In genomic region chr17:47767456-47768141, GRCm38 (mm10) we compare ENCODE assay signal across 18 mouse cellular contexts. TPM values are rescaled to one million over a fixed set of nuclear protein-coding genes. Genes with fewer than 3 reads are reported as not detected.
DNase-seq lines count a peak whose midpoint lies in the region; ATAC-seq and TF ChIP-seq lines count a peak whose summit lies in the region.
"Had no signal": no experiment of that assay in that cellular context is flagged by ENCODE, and none has a peak within 500 bp of the region (broad histone marks: within the 10 kb centered on the region; RNA-seq: fewer than 3 reads in every experiment).

No protein-coding gene starts in this region.

- no peak overlapping the region for H3K9ac ChIP-seq in embryonic facial prominence, embryonic 13.5 days
- H3K9ac ChIP-seq in intestine, embryonic 16.5 days (ENCODE audit: low read depth, low read length) = no peak overlapping the region
- H3K9ac ChIP-seq in liver, postnatal 0 days (replicated peaks) = no peak overlapping the region
- no peak overlapping the region for H3K9ac ChIP-seq in kidney, embryonic 16.5 days (replicated peaks; ENCODE audit: low read length)
- H3K9ac ChIP-seq: forebrain, postnatal 0 days; heart, embryonic 12.5 days had no signal

- 43% methylated on average over 14 of the region's 17 CpGs for WGBS in embryonic facial prominence, embryonic 13.5 days
- 41% methylated on average over 17 of the region's 17 CpGs for WGBS in embryonic facial prominence, embryonic 10.5 days
- WGBS in intestine, embryonic 16.5 days = 42% methylated on average over 15 of the region's 17 CpGs
- WGBS in liver, postnatal 0 days (ENCODE audit: insufficient replicate concordance) = 60% methylated on average over 11 of the region's 17 CpGs
- WGBS in kidney, embryonic 16.5 days = 50% methylated on average over 12 of the region's 17 CpGs

- no peak for TF ChIP-seq EP300 in liver, postnatal 0 days (IDR thresholded peaks at IDR 0.05; ENCODE audit: low read depth)

- no peak for DNase-seq in embryonic facial prominence, embryonic 10.5 days (ENCODE audit: low spot score)
- DNase-seq in ES-CJ7 (ENCODE audit: low read depth, low spot score) = peak; percentile 22
- DNase-seq in liver, postnatal 0 days = peak; percentile 61
- no peak for DNase-seq in embryo, embryonic 9.5 days (ENCODE audit: extremely low spot score)
- DNase-seq: cerebellum, adult 11-12 months; forebrain, postnatal 0 days; gastrocnemius, postnatal 10 days; kidney, adult 11 months; kidney, postnatal 36 days; thymus, postnatal 4 days had no signal

- no peaks in the 10 kb centered on the region for H3K9me3 ChIP-seq in embryonic facial prominence, embryonic 13.5 days
- peaks cover 8% of the 10 kb centered on the region; the same call in 1 of the 2 replicates for H3K9me3 ChIP-seq in embryonic facial prominence, embryonic 10.5 days
- peaks cover 6% of the 10 kb centered on the region; the same call in 1 of the 2 replicates for H3K9me3 ChIP-seq in intestine, embryonic 16.5 days (ENCODE audit: control insufficient read depth, low read length)
- H3K9me3 ChIP-seq in liver, postnatal 0 days (ENCODE audit: low read length) = peaks cover 9% of the 10 kb centered on the region
- peaks cover 7% of the 10 kb centered on the region; the same call in 1 of the 2 replicates for H3K9me3 ChIP-seq in kidney, embryonic 16.5 days (ENCODE audit: low read length)

- no peak overlapping the region for H3K27ac ChIP-seq in embryonic facial prominence, embryonic 13.5 days
- H3K27ac ChIP-seq in embryonic facial prominence, embryonic 10.5 days (replicated peaks) = no peak overlapping the region
- H3K27ac ChIP-seq in intestine, embryonic 16.5 days (ENCODE audit: low read length) = peak overlapping the region; percentile 53
- H3K27ac ChIP-seq in liver, postnatal 0 days (ENCODE audit: low read depth) = peak overlapping the region; percentile 84
- H3K27ac ChIP-seq in kidney, embryonic 16.5 days (ENCODE audit: low read length) = no peak overlapping the region
- H3K27ac ChIP-seq: hindbrain, embryonic 10.5 days had no signal

- no peak overlapping the region for H3K4me2 ChIP-seq in embryonic facial prominence, embryonic 13.5 days
- H3K4me2 ChIP-seq in intestine, embryonic 16.5 days (ENCODE audit: low read depth, low read length) = no peak overlapping the region
- H3K4me2 ChIP-seq in liver, postnatal 0 days (ENCODE audit: low read depth, low read length) = peak overlapping the region; percentile 44; the same call in 1 of the 2 replicates
- no peak overlapping the region for H3K4me2 ChIP-seq in kidney, embryonic 16.5 days (replicated peaks; ENCODE audit: low read depth, low read length)

- TF ChIP-seq CTCF in liver, postnatal 0 days (IDR thresholded peaks at IDR 0.05; ENCODE audit: low read depth) = no peak

- no peaks in the 10 kb centered on the region for H3K27me3 ChIP-seq in embryonic facial prominence, embryonic 13.5 days
- H3K27me3 ChIP-seq in embryonic facial prominence, embryonic 10.5 days (replicated peaks; ENCODE audit: low read depth, poor library complexity, severe bottlenecking) = peaks cover 25% of the 10 kb centered on the region
- no peaks in the 10 kb centered on the region for H3K27me3 ChIP-seq in intestine, embryonic 16.5 days (replicated peaks; ENCODE audit: control insufficient read depth, insufficient read depth, low read length)
- H3K27me3 ChIP-seq in liver, postnatal 0 days (ENCODE audit: insufficient read depth, low read length) = no peaks in the 10 kb centered on the region
- H3K27me3 ChIP-seq in kidney, embryonic 16.5 days (ENCODE audit: insufficient read depth, low read length) = no peaks in the 10 kb centered on the region; the same call in 1 of the 2 replicates
- H3K27me3 ChIP-seq: heart, embryonic 12.5 days had no signal

- ATAC-seq in embryonic facial prominence, embryonic 13.5 days (ENCODE audit: insufficient number of reproducible peaks, insufficient read depth, low FRiP score, low TSS enrichment, low read depth) = 0 out of 2 replicates have a peak, but pooled peaks have one; percentile 35
- ATAC-seq in intestine, embryonic 16.5 days = peak; percentile 53
- ATAC-seq in liver, postnatal 0 days = no peak
- ATAC-seq in kidney, embryonic 16.5 days (ENCODE audit: low FRiP score, low TSS enrichment) = no peak
- ATAC-seq in megakaryocyte progenitor cell, adult 5-6 weeks (replicated peaks; ENCODE audit: poor library complexity) = no peak
- ATAC-seq: forebrain, postnatal 0 days had no signal

- no peaks in the 10 kb centered on the region for H3K36me3 ChIP-seq in embryonic facial prominence, embryonic 13.5 days
- H3K36me3 ChIP-seq in embryonic facial prominence, embryonic 10.5 days (replicated peaks) = no peaks in the 10 kb centered on the region
- no peaks in the 10 kb centered on the region for H3K36me3 ChIP-seq in intestine, embryonic 16.5 days (ENCODE audit: control insufficient read depth, insufficient read depth, low read length)
- H3K36me3 ChIP-seq in liver, postnatal 0 days (replicated peaks; ENCODE audit: insufficient read depth, low read length) = no peaks in the 10 kb centered on the region
- no peaks in the 10 kb centered on the region for H3K36me3 ChIP-seq in kidney, embryonic 16.5 days (ENCODE audit: insufficient read depth, low read length)
- H3K36me3 ChIP-seq: heart, embryonic 12.5 days; hindbrain, embryonic 10.5 days had no signal

- no peak overlapping the region for H3K4me3 ChIP-seq in embryonic facial prominence, embryonic 13.5 days
- H3K4me3 ChIP-seq in embryonic facial prominence, embryonic 10.5 days = no peak overlapping the region
- H3K4me3 ChIP-seq in intestine, embryonic 16.5 days (ENCODE audit: low read length) = no peak overlapping the region
- H3K4me3 ChIP-seq in liver, postnatal 0 days (ENCODE audit: low read depth, low read length) = no peak overlapping the region
- no peak overlapping the region for H3K4me3 ChIP-seq in kidney, embryonic 16.5 days (ENCODE audit: low read length)
- H3K4me3 ChIP-seq: heart, embryonic 12.5 days; hindbrain, embryonic 10.5 days had no signal

- peaks cover 13% of the 10 kb centered on the region for H3K4me1 ChIP-seq in embryonic facial prominence, embryonic 13.5 days
- H3K4me1 ChIP-seq in embryonic facial prominence, embryonic 10.5 days = peaks cover 31% of the 10 kb centered on the region
- peaks cover 19% of the 10 kb centered on the region for H3K4me1 ChIP-seq in intestine, embryonic 16.5 days (ENCODE audit: control insufficient read depth, insufficient read depth, low read length)
- H3K4me1 ChIP-seq in liver, postnatal 0 days (ENCODE audit: insufficient read depth) = peaks cover 24% of the 10 kb centered on the region
- peaks cover 12% of the 10 kb centered on the region; the same call in 1 of the 2 replicates for H3K4me1 ChIP-seq in kidney, embryonic 16.5 days (ENCODE audit: insufficient read depth, low read length)

RNA-seq across cellular contexts. Expression of gene Tfeb, which starts 30.8 kb away (rescaled TPM):
- 6.7 and 6.8 TPM in 2 replicates for polyA plus RNA-seq in embryonic facial prominence, embryonic 13.5 days (2015; fragmentation: Nextera tagmentation; extraction: Ambion mirVana)
- polyA plus RNA-seq in embryonic facial prominence, embryonic 10.5 days (2016; fragmentation: Nextera tagmentation; extraction: Ambion mirVana) = 2.3 and 2.9 TPM in 2 replicates
- 30.7 and 37.8 TPM in 2 replicates for polyA plus RNA-seq in intestine, embryonic 16.5 days (2015; fragmentation: Nextera tagmentation; extraction: Ambion mirVana)
- polyA plus RNA-seq in liver, postnatal 0 days (2015; fragmentation: Nextera tagmentation; extraction: Ambion mirVana) = 5.8 and 7.1 TPM in 2 replicates
- polyA plus RNA-seq in kidney, embryonic 16.5 days (2015; fragmentation: Nextera tagmentation; extraction: Ambion mirVana) = 18.1 and 19.6 TPM in 2 replicates
- 6.5 and 7.5 TPM in 2 replicates for total RNA-seq in megakaryocyte progenitor cell, adult 5-6 weeks (2015)
- total RNA-seq in megakaryocyte progenitor cell, adult 5-6 weeks (2017) = 7.5 and 10.9 TPM in 2 replicates

RNA-seq across cellular contexts. Expression of gene Pgc, which starts 41.0 kb away (rescaled TPM):
- polyA plus RNA-seq in embryonic facial prominence, embryonic 13.5 days (2015; fragmentation: Nextera tagmentation; extraction: Ambion mirVana) = not detected in 2 replicates
- polyA plus RNA-seq in embryonic facial prominence, embryonic 10.5 days (2016; fragmentation: Nextera tagmentation; extraction: Ambion mirVana) = 0.10 TPM in 1 of 2 replicates, not detected in the other
- 0.28 and 0.68 TPM in 2 replicates for polyA plus RNA-seq in intestine, embryonic 16.5 days (2015; fragmentation: Nextera tagmentation; extraction: Ambion mirVana)
- polyA plus RNA-seq in liver, postnatal 0 days (2015; fragmentation: Nextera tagmentation; extraction: Ambion mirVana) = 0.07 and 0.15 TPM in 2 replicates
- polyA plus RNA-seq in kidney, embryonic 16.5 days (2015; fragmentation: Nextera tagmentation; extraction: Ambion mirVana) = 0.92 TPM in 1 of 2 replicates, not detected in the other
- not detected in 2 replicates for total RNA-seq in megakaryocyte progenitor cell, adult 5-6 weeks (2015)
- total RNA-seq in megakaryocyte progenitor cell, adult 5-6 weeks (2017) = not detected in 2 replicates
- total RNA-seq: adrenal gland, postnatal 4 days; common myeloid progenitor, adult 5-6 weeks; forebrain, postnatal 0 days; gastrocnemius, postnatal 10 days had no signal
- polyA plus RNA-seq: forebrain, postnatal 0 days; heart, embryonic 12.5 days; hindbrain, embryonic 10.5 days had no signal

Comparison
In these comparisons a context has a peak if more than half of its experiments do, and no peak if none do; other contexts are left out.
1. ATAC-seq: peak in embryonic facial prominence, embryonic 13.5 days (single experiment) and intestine, embryonic 16.5 days (single experiment); none in liver, postnatal 0 days (single experiment), kidney, embryonic 16.5 days (single experiment) and megakaryocyte progenitor cell, adult 5-6 weeks (single experiment).
2. H3K27ac ChIP-seq: peak in intestine, embryonic 16.5 days (single experiment) and liver, postnatal 0 days (single experiment); none in embryonic facial prominence, embryonic 13.5 days (single experiment), embryonic facial prominence, embryonic 10.5 days (single experiment) and kidney, embryonic 16.5 days (single experiment).
3. DNase-seq: peak in ES-CJ7 (single experiment) and liver, postnatal 0 days (single experiment); none in embryonic facial prominence, embryonic 10.5 days (single experiment) and embryo, embryonic 9.5 days (single experiment).